Mouse (Mus musculus) T-cell, adult 2 months (primary cell): ENCODE data around the gene Lrrc74a.

Experiments
- DNase-seq: peaks from one replicate; pipeline ENCODE4 v3.0.0; 2022; ENCODE audit warnings: low spot score

Gene Lrrc74a

GRCm38 (mm10) chr12:86719961-86720639 lies 14.1 kb upstream of the Lrrc74a start:
- DNase-seq, result no peak

DNA sequence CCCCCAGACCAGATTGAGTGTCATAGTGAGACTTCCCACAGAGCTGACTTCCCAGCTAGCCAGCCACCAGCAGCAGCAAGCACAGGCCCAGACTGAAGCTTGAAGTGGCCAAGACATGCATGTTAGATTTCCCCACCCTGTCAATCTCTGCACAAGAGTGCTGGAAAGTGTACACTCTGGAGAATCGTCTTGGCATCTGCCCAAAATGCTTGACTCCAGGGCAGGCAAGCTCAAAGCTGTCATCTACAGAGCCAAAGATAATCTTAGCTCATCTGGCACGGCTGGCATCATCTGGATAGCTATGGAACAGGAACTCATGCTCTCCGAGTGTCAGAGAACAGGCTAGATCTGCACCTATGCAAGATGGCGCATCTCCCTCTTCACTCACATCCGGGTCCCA lies 12.7 kb upstream of the Lrrc74a start:
- no peak for DNase-seq

DNA sequence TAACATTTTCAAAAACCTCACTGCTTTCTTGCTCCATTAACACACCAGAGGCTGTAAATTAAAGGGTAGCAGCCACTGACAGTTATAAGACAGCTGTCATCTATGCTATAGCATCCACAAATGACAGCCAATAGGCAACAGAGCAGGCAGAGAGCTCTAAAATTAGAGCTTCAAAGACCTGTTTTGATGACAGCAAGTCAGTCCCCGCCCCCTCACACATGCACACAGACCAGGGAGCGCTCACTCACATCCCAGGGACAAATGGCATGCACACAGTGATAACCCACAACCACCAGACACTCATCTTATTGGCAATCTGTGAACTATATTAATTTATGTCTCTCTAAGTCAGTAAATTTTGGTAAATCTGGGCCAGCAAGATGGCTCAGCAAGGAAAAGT lies 9.9 kb upstream of the Lrrc74a start:
- no peak for DNase-seq

- no peak for DNase-seq
These were observed 8.5 kb upstream of the Lrrc74a start for GRCm38 (mm10) chr12:86725706-86726105.

GRCm38 (mm10) chr12:86726120-86726640 lies 8.0 kb upstream of the Lrrc74a start, which contains the start of gene Angel1:
Gene Angel1, minus strand, starts transcription at chr12:86726460.
- DNase-seq, result peak; percentile 99

DNA sequence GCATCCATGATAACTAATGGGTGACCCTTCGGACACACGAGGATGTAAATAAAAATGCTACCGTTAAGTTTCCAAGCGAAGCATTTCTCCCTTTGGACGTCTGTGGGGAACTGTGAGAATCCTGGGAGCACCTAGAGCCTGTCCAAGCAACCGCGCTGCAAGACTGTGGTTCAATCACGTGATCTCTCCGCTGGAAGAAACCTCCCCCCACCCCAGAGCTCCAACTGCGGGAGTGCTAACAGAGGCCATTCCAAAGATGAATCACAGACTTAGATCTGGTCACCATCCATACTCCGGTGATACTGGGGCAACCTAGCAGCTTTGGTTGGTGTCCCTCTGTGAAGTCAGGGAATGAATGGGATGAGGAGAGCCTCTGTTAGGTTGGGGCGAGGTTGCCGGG lies 26.9 kb downstream of the Lrrc74a start:
- DNase-seq, result no peak

DNA sequence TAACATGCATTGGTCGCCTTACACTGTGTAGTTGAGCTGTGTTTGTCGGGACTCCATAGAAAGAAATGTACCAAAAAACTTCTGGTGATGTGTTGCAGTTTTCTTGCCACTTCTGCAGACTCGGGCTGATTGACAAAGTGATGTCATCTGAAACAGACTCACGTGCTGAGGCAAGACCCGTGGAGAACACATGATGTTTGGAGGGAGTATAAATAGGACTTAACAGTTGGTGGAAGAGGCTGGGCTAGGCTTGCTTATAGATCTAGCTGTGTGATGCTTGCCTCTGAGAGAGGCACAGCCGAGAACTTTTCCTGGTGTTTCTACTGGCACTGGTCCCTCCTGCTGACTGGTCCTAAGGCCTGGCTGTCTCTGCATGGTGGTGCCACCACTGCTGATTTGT lies 29.9 kb downstream of the Lrrc74a start:
- no peak for DNase-seq

GRCm38 (mm10) chr12:86766467-86766866 lies 32.3 kb downstream of the Lrrc74a start:
- DNase-seq, result no peak

GRCm38 (mm10) chr12:86767868-86768631 lies 33.9 kb downstream of the Lrrc74a start:
- peak; percentile 6 for DNase-seq

DNA sequence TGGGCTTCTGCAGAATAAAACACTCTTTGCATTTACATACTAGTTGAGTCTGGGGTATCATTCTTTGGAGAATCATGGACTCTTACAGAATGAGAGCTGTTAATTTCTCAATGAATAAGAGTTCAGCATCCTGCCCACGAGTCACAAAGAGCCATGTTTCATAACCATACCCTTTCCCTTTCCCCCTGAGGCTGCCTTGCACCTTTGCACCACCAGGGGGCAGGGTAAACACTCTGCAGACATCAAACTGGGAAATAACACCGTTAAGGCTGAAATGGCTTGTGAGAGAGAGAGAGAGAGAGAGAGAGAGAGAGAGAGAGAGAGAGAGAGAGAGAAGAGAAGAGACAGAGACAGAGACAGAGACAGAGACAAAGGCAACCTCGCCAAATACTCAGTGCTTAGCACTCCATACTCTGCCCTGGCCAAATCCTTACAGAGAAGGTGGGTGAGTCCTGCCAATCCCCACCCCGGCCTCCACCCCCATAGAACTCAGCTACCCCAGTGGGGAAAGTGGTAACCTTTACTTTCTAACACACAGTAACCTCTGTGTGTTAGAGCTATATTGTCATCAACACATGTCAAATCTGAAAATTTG lies 34.9 kb downstream of the Lrrc74a start:
- peak; percentile 80 for DNase-seq

GRCm38 (mm10) chr12:86769819-86770218 lies 35.6 kb downstream of the Lrrc74a start:
- DNase-seq, result no peak

- DNase-seq, result no peak
These were observed 36.1 kb downstream of the Lrrc74a start for GRCm38 (mm10) chr12:86770261-86770670.

DNA sequence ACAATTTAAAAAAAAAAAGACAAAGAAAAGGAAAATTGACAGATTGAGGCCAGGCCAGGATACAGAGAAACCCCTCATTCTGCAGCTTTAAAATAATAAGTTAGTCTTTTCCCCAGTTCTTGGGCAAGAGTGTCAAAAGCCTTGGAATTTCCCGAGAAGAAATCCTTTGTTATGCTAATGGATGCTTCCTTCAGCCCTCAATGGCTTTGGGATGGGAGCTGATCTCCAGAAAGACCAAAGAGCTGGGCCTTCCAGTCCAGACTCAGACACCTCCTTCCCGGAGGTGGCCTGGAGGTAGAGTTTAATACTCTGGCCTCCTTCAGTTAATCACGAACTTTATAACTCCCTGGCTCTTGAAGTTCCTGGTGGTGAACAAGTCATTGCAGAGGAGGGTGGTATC lies 36.8 kb downstream of the Lrrc74a start:
- no peak for DNase-seq

DNA sequence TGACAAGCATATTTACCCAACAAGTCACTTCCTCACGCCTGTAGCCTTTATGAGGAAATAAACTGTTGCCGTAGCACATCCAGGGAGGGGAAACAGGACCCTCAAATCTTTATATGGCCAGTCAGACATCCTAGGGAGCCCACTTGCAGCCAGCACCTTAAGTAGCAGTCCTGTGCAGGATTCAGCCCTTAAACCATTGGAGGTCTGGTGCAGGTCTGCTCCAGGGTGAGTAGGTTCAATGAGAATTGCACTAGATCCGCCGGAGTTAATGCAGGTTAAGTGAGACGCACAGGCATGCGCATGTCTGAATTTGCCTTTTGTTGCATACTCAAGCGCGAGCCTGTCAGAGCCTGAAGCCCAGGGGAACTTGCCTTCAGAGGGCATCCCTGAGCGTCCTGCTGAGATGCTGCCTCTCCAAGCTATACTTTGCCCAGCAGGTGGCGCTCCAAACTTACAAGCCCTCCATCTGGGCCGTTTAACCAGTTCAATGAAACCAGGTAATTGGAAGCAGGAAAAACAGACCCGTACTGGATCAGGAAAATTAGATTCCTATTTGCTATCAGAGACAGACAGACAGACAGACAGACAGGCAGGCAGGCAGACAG lies 37.8 kb downstream of the Lrrc74a start:
- peak; percentile 80 for DNase-seq

GRCm38 (mm10) chr12:86772551-86772950 lies 38.4 kb downstream of the Lrrc74a start:
- DNase-seq, result no peak

DNA sequence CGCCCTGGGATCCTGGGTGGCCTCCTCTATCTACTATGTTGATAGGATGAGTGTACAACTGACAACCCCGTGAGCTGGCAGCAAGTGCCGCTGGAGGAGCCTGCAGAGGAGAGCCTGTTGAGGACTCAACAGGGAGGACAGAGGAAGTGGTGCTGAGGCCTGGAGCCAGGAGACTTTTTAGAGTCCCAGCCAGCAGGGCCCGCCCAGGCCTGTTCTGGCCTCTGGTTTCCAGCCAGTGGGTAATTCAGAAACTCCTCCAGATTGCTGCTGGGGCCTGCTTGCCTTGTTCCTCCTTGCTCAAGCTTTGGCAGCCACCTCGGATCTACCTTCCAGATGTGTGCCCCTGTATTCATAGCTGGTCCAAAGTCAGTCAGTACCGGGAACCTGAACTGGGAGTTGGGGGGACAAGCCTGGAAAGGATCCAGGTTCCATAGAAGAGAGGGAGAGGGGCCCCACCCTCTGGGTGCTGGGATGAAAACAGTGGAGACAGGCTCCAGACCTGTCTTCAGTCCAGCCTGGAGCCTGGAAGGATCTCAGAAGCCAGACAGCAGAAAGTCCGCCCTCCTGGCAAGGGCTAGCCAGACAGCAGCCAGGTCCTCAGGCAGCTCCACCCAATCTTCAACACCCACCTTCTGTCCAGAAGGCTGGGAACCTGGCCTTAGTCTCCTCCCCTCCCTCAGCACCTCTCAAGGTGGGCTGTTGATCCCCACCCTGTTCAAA lies 41.6 kb downstream of the Lrrc74a start:
- no peak for DNase-seq

- no peak for DNase-seq
These were observed 42.2 kb downstream of the Lrrc74a start for GRCm38 (mm10) chr12:86776341-86776860.

DNA sequence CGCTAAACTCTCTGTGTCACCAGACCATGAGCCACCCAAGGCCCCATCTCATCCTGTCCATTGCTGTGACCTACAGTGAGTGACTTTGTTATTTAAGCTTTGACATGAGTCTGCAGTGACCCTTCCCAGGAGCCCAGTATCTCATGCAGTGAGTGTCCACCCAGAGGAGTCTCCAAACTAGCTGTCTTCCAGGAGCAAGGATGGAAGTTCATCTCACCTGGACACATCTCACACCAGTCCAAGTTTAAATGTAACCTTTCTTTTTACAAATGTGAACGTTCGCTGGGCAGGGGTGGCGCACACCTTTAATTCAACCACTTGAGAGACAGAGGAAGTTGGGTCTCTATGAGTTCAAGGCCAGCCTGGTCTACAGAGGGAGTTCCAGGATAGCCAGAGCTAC lies 44.4 kb downstream of the Lrrc74a start:
- no peak for DNase-seq

GRCm38 (mm10) chr12:86779206-86779989 lies 45.2 kb downstream of the Lrrc74a start:
- DNase-seq, result peak; percentile 32

- DNase-seq, result no peak
These were observed 47.6 kb downstream of the Lrrc74a start for GRCm38 (mm10) chr12:86781654-86782202.
